Mouse (Mus musculus) heart, postnatal 36 days (tissue): ENCODE data around the gene Olfr1299. TPM values are rescaled to one million over a fixed set of nuclear protein-coding genes. Genes with fewer than 3 reads are reported as not detected.

Experiments
- DNase-seq, 2 experiments: peaks; one replicate each; pipeline ENCODE4 v3.0.0; 2021 to 2022
- intact Hi-C: fragments of 180-260 bp; cut with DNase I; formaldehyde crosslinking; loops from one replicate; pipeline ENCODE4 v1.15.1; 2025
- total RNA-seq, 2 experiments: library from RNA; stranded (reverse); gene quantifications; 2 replicates each; pipeline ENCODE4 v1.2.3; 2021

The Olfr1299 gene
- total RNA-seq: not detected

GRCm38 (mm10) chr2:111661119-111661518 lies at the start of gene Olfr1299:
Gene Olfr1299 (plus strand): TSS chr2:111661419.
- no peak for DNase-seq
- intact Hi-C loops: no loop called here

DNA sequence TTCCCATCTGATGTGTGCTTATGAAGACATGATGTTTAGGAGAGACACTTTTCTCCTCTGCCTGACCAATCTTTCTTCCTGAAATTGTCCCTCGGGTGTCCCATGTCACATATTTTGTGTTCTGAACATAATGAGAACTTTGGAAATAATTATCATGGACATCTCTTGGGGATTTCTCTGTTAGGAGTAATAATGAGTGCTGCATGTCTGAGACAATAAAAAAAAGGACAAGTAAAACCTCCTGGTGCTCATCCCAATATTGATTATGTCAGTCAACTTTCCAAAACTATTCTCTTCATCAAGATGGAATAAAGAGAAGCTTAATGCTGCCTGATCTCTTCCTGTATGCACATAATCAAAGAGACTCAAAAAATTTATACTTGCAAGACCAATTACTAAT lies 34.8 kb upstream of the Olfr1299 start, which contains the start of gene Olfr1297:
TSS of gene Olfr1297 (minus strand) at position 101 of the 400 bp plus-strand sequence.
- intact Hi-C loops: no loop called here
- no peak for DNase-seq

GRCm38 (mm10) chr2:111649101-111649500 lies 12.1 kb upstream of the Olfr1299 start, which contains the start of gene Olfr1298:
Gene Olfr1298 (minus strand): TSS chr2:111649201.
- intact Hi-C loops: no loop called here

More at GRCm38 (mm10) chr2:111649101-111649500, 12.1 kb upstream of the Olfr1299 start, which contains the start of gene Olfr1298:
- DNase-seq: no peak

Other genes with a start within 250 kb of the Olfr1299 start
- not detected for gene Olfr1286, start 238.3 kb upstream of the Olfr1299 start, total RNA-seq
- not detected for gene Olfr1287, start 212.3 kb upstream of the Olfr1299 start, total RNA-seq
- gene Olfr1288, start 187.3 kb upstream of the Olfr1299 start, total RNA-seq: not detected
- gene Olfr1289, start 180.6 kb upstream of the Olfr1299 start, total RNA-seq: not detected
- not detected for gene Olfr1290, start 167.6 kb upstream of the Olfr1299 start, total RNA-seq
- not detected for gene Olfr1291-ps1, start 164.2 kb upstream of the Olfr1299 start, total RNA-seq
- gene Olfr1293-ps, start 136.2 kb upstream of the Olfr1299 start, total RNA-seq: not detected
- gene Olfr1294, start 121.1 kb upstream of the Olfr1299 start, total RNA-seq: not detected
- not detected for gene Olfr1295, start 91.7 kb upstream of the Olfr1299 start, total RNA-seq
- not detected for gene Olfr1297, start 34.9 kb upstream of the Olfr1299 start, total RNA-seq
- gene Olfr1298, start 12.2 kb upstream of the Olfr1299 start, total RNA-seq: not detected
- gene Olfr1301, start 89.6 kb downstream of the Olfr1299 start, total RNA-seq: not detected
- not detected for gene Olfr1302, start 116.0 kb downstream of the Olfr1299 start, total RNA-seq
- gene Olfr1303, start 158.9 kb downstream of the Olfr1299 start, total RNA-seq: not detected
- gene Olfr1305, start 215.7 kb downstream of the Olfr1299 start, total RNA-seq: not detected